Mouse (Mus musculus) thymus, postnatal 4 days (tissue): ENCODE data around the gene Syndig1l.

Source experiments
- DNase-seq: peaks from one replicate; pipeline ENCODE4 v3.0.0; 2021

Syndig1l gene

GRCm38 (mm10) chr12:84698319-84699081 lies at the start of gene Syndig1l:
Gene Syndig1l (minus strand): TSS chr12:84698831.
- peak; percentile 88 for DNase-seq

GRCm38 (mm10) chr12:84748134-84748533 lies 49.5 kb upstream of the Syndig1l start:
- no peak for DNase-seq

GRCm38 (mm10) chr12:84745700-84746099 lies 47.1 kb upstream of the Syndig1l start:
- DNase-seq = no peak

- peak; percentile 42 for DNase-seq
Observed at GRCm38 (mm10) chr12:84743496-84743895, 44.9 kb upstream of the Syndig1l start.

DNA sequence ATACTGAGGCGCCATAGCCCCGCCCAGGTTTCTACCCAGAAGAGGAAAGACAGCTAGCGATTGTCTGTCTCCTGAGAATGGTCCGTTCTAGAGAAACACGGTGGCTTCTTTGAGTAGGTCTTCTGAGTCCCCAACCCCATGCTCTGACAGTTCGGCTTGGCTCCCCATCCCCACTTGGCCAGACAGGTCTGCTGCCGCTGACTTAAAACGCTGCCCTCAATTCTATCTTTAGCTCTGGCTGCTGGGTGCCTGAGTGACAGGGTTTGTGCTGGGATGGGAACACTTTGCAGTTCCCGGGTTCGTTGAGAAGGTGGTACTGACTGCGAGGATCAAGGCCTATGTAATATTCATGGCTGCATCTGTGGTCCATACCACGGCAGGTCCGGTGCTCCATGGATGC lies 34.7 kb upstream of the Syndig1l start:
- no peak for DNase-seq

- DNase-seq = no peak
Observed at GRCm38 (mm10) chr12:84728421-84728820, 29.8 kb upstream of the Syndig1l start.

- no peak for DNase-seq
Observed at GRCm38 (mm10) chr12:84727434-84727833, 28.8 kb upstream of the Syndig1l start.

DNA sequence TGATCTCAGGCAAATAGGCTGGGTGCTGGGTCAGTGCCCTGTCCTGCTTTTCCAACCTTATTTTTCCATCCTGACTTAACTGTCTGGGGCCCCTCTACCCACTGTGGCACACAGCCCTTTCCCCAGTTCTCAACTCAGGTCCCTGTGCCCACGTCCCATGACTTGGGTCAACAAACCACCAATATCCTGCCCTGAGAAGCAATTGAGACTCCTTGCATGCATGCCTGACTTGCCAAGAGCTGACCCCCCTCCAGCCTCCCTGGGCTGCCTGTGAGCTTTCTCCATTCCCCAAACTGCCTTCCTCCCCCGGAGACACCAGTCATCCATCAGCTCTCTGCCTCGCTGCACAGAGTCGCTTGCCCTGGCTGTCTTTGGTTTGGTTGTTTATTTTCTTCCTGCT lies 28.4 kb upstream of the Syndig1l start:
- DNase-seq = no peak

GRCm38 (mm10) chr12:84726391-84726790 lies 27.8 kb upstream of the Syndig1l start:
- DNase-seq = no peak

DNA sequence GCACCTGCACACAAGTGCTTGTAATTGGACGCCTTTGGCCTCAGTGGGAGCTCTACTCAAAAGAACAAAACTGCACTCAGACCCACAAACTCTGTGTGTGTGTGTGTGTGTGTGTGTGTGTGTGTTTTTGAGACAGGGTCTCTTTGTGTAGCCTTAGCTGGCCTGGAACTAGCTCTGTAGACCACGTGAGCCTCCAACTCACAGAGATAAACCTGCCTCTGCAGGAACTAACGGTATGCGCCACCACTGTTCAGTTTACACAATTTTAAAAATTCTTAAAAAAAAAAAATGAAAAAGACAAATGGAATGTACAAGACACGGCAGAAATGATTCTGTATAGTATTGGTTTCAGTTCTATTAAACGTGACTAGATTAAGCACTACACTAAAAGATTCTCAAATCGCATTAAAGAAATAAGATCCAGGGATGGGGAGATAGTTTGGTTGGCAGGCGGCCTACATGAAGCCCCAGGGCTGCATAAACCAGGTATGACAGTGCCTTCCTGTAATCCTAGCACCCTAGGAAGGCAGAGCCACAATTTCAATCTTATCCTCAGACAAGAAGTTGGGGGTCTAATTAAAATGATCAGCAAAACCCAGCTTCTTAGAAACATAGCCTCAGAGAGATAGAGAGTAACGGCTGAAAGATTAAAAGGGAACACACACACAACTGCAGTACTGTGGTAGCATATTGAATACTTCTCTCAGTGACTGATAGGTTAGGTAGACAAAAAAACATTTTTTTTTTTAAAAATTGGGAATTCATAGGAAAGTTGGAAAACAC lies 20.0 kb upstream of the Syndig1l start:
- DNase-seq = no peak

DNA sequence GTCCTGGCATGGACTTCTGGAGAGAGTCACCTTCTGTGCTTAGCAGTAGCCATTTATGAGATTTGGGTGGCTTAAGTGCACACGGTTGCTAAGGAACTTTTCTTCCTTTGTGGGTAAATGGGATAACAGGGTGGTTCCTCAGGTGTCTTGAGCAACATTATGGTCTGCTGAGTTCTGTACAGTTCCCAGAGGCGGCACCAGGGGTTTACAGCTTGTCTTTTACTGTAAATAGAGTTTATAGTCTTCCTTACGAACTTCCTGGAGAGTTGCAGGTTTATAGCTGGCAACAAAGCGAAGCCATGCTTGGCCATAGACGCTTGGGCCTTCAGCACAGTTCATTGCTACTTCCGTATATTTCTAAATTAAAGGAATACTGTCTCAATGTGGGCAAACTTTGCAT lies 15.9 kb upstream of the Syndig1l start:
- DNase-seq = no peak

- no peak for DNase-seq
Observed at GRCm38 (mm10) chr12:84709842-84710439, 11.3 kb upstream of the Syndig1l start.

- no peak for DNase-seq
Observed at GRCm38 (mm10) chr12:84707804-84708203, 9.2 kb upstream of the Syndig1l start.

- no peak for DNase-seq
Observed at GRCm38 (mm10) chr12:84706886-84707285, 8.3 kb upstream of the Syndig1l start.

GRCm38 (mm10) chr12:84702586-84702985 lies 4.0 kb upstream of the Syndig1l start:
- DNase-seq = no peak

- DNase-seq = no peak
Observed at GRCm38 (mm10) chr12:84692141-84692540, 6.5 kb downstream of the Syndig1l start.

- DNase-seq = no peak
Observed at GRCm38 (mm10) chr12:84691347-84691746, 7.3 kb downstream of the Syndig1l start.

- no peak for DNase-seq
Observed at GRCm38 (mm10) chr12:84689051-84689450, 9.6 kb downstream of the Syndig1l start.

DNA sequence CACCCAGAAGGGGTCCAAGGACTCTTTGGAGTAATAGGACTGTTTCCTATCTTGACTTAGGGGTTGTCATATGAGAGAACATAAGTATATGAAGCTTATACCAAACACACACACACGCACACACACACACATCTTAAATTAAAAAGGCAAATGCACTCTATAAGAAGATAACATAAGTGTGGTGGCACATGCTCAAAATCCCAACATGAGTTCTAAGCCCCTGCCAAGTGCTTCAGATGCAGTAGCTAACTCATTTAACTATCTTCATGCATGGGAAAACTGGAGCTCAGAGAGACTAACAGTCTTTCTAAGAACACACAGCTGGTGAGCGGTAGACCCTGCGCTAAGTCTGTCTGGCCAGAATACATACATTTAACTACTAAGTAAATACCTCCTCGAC lies 11.1 kb downstream of the Syndig1l start:
- DNase-seq = no peak

DNA sequence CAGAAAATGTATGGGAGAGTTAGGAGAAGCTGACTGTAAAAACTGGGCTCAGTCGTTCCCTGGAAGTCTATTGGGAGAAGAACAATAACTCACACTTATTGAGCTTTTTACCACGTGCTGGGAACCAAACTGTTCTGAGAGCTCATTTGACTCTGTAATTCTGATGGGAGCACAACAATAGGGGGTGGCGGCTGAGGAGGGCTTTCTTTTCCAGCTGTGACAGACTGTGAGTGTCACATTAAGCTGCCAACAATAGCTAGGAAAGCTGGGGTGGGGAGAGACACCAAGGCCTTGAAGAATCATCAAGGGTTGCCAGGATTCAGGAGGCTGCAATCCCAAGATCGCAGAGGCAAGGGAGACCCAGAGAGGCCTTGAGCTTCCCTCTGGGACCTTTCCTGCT lies 12.5 kb downstream of the Syndig1l start:
- DNase-seq = no peak

DNA sequence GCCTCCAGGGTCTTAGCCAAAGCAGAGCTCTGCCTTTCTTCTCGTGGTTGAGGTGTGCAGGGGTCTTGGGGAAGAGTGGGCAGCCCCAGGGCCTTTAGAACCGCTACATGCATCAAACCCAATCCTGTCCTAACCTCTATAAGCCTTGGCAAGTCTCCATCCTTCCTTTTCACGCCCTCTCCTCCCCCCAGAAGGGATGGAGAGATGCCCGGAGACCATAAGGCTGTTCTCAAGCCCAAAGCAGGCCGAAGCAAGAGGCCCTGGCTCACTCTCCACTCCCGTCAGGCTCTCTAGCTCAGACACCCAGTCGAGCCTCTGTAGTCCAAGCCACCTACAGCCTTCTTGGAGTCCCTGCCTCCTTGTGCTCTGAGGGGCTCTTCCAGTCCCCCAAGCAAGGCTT lies 14.1 kb downstream of the Syndig1l start:
- no peak for DNase-seq

GRCm38 (mm10) chr12:84676011-84676410 lies 22.6 kb downstream of the Syndig1l start:
- no peak for DNase-seq

DNA sequence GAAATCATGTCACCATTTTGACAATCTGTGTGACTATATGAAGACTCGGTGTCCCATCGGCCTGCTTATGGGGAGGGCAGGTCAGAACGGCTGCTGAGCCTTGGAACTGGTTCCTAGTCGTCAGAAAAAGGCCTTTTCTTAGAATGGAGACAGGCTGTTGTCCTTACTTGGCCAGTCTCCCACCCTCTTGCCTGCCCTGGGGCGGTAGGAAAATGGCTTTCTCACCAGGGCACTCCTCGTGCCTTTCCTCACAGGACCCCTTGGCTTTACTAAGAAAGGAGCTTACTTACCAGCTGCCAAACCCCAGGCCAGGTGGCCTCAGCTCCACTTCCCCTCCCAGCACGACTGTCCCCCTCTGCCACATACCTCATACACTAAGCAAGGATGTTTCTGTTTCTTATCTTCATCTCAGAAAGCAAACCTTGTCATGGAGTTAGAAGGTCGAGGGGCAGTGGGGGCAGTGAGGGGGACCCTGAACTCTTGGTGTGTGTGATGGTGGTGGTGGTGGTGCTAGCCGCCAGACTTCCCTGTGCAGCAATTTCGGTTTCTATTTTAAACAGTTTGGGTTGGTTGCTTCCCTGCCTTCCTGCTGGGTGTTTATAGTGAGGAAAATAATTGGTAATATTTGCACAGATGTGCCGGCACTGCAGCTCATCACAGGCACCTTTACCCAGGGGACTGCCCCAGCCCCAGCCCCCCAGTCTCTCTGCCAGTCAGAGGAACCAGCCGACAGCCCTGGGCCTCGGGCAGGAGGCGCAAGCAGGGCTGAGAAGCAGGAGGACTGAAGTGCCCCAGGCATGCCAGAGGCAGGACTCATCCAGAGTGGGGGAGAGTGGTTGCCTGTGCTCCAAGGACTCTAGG lies 23.7 kb downstream of the Syndig1l start:
- peak; percentile 42 for DNase-seq
